Mouse (Mus musculus) MEL-GATA-1-ER (cell line): ENCODE measurements around the gene Aox4.

Experiments used
- DNase-seq: peaks from one replicate; pipeline ENCODE4 v3.0.0-alpha.2; 2012; ENCODE audit warnings: low read depth; ENCODE audit errors: extremely low read depth

Aox4 gene

GRCm38 (mm10) chr1:58301073-58301472, 90.9 kb downstream of the Aox4 start:
- no peak for DNase-seq

GRCm38 (mm10) chr1:58302015-58302414, 91.8 kb downstream of the Aox4 start:
- DNase-seq = no peak

- no peak for DNase-seq
Measured at GRCm38 (mm10) chr1:58303009-58303408, 92.8 kb downstream of the Aox4 start.

- no peak for DNase-seq
Measured at GRCm38 (mm10) chr1:58303726-58304125, 93.5 kb downstream of the Aox4 start.

GRCm38 (mm10) chr1:58304296-58304695, 94.1 kb downstream of the Aox4 start:
- no peak for DNase-seq

GRCm38 (mm10) chr1:58307181-58307580, 97.0 kb downstream of the Aox4 start:
- no peak for DNase-seq

GRCm38 (mm10) chr1:58308594-58308993, 98.4 kb downstream of the Aox4 start:
- DNase-seq = no peak

- DNase-seq = no peak
Measured at GRCm38 (mm10) chr1:58309853-58310252, 99.7 kb downstream of the Aox4 start.

GRCm38 (mm10) chr1:58311221-58311864, 101.1 kb downstream of the Aox4 start:
- DNase-seq = no peak

GRCm38 (mm10) chr1:58313173-58313572, 103.0 kb downstream of the Aox4 start:
- DNase-seq = no peak

- DNase-seq = no peak
Measured at GRCm38 (mm10) chr1:58315532-58315931, 105.3 kb downstream of the Aox4 start.
